Mouse (Mus musculus) erythroblast, adult 5-6 weeks (primary cell): ENCODE results near the gene Supt20. TPM values are rescaled to one million over a fixed set of nuclear protein-coding genes. Genes with fewer than 3 reads are reported as not detected.

Experiments
- total RNA-seq, 2 experiments: library from RNA; stranded (forward) in 1 of 2; stranded (reverse) in 1 of 2; fragments of 150-400 nt in 1 of 2; fragments of 200-764, 138-1000 nt in 1 of 2; gene quantifications; 2 replicates each; pipeline versions ENCODE4 v1.2.3 to v1.2.4; 2015 to 2017; ENCODE audit warnings: low replicate concordance in 2 of 2

The Supt20 gene
- total RNA-seq, 2 experiments from 2014 or later = 14.9 to 40.5 TPM

Other genes with a start within 250 kb of the Supt20 start
- not detected in 2 replicates for gene Gm21958, start 21.5 kb downstream of the Supt20 start, total RNA-seq (2015; ENCODE audit: low replicate concordance)
- gene Gm21958, start 21.5 kb downstream of the Supt20 start, total RNA-seq (2017; ENCODE audit: low replicate concordance) = 6.4 TPM in 1 of 2 replicates, not detected in the other
- 60.6 and 68.0 TPM in 2 replicates for gene Exosc8, start 42.6 kb downstream of the Supt20 start, total RNA-seq (2015; ENCODE audit: low replicate concordance)
- gene Exosc8, start 42.6 kb downstream of the Supt20 start, total RNA-seq (2017; ENCODE audit: low replicate concordance) = 14.1 and 65.2 TPM in 2 replicates
- gene Alg5, start 42.7 kb downstream of the Supt20 start, total RNA-seq (2015; ENCODE audit: low replicate concordance) = 2.1 and 8.8 TPM in 2 replicates
- 2.4 and 12.2 TPM in 2 replicates for gene Alg5, start 42.7 kb downstream of the Supt20 start, total RNA-seq (2017; ENCODE audit: low replicate concordance)
- not detected in 2 replicates for gene Smad9, start 62.8 kb downstream of the Supt20 start, total RNA-seq (2015; ENCODE audit: low replicate concordance)
- not detected in 2 replicates for gene Smad9, start 62.8 kb downstream of the Supt20 start, total RNA-seq (2017; ENCODE audit: low replicate concordance)
- 6.1 and 8.4 TPM in 2 replicates for gene Rfxap, start 115.0 kb downstream of the Supt20 start, total RNA-seq (2015; ENCODE audit: low replicate concordance)
- gene Rfxap, start 115.0 kb downstream of the Supt20 start, total RNA-seq (2017; ENCODE audit: low replicate concordance) = 7.1 and 19.2 TPM in 2 replicates
- gene Sertm1, start 223.1 kb downstream of the Supt20 start, total RNA-seq (2015; ENCODE audit: low replicate concordance) = not detected in 2 replicates
- not detected in 2 replicates for gene Sertm1, start 223.1 kb downstream of the Supt20 start, total RNA-seq (2017; ENCODE audit: low replicate concordance)